18 mouse cellular contexts compared by ENCODE assay signal in the genomic region with DNA sequence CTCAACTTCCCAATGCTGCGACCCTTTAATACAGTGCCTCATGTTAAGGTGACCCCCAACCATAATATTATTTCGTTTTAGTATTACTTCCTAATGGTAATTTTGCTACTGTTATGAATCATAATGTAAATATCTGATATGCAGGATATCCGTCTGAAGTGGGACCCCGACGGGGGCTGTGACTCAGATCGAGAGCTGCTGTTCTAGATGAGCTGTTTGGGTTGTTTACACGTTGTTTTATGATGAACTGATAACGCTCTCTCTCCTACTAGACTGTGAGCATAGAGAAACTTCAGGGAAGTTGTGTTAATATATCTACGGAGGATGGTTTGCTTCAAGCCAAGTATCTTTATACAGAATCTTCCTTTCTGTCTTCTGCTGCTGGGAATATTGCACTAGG. TPM values are rescaled to one million over a fixed set of nuclear protein-coding genes. Genes with fewer than 3 reads are reported as not detected.
"Had no signal": no experiment of that assay in that cellular context is flagged by ENCODE, and none has a peak within 500 bp of the region (broad histone marks: within the 10 kb centered on the region; RNA-seq: fewer than 3 reads in every experiment).

No protein-coding gene starts in this region.

- ATAC-seq: midbrain, embryonic 16.5 days had no signal

- H3K27ac ChIP-seq: midbrain, embryonic 10.5 days; midbrain, embryonic 12.5 days; neural tube, embryonic 13.5 days; neural tube, embryonic 15.5 days had no signal

- H3K4me2 ChIP-seq: midbrain, embryonic 12.5 days; neural tube, embryonic 13.5 days; neural tube, embryonic 15.5 days had no signal

- H3K36me3 ChIP-seq: midbrain, embryonic 10.5 days; midbrain, embryonic 12.5 days; neural tube, embryonic 13.5 days; neural tube, embryonic 15.5 days had no signal

- H3K27me3 ChIP-seq: neural tube, embryonic 13.5 days; neural tube, embryonic 15.5 days had no signal

- H3K9me3 ChIP-seq: midbrain, embryonic 10.5 days; midbrain, embryonic 12.5 days; neural tube, embryonic 13.5 days; neural tube, embryonic 15.5 days had no signal

- H3K9ac ChIP-seq: midbrain, embryonic 12.5 days; neural tube, embryonic 13.5 days; neural tube, embryonic 15.5 days had no signal

- H3K4me3 ChIP-seq: midbrain, embryonic 10.5 days; midbrain, embryonic 12.5 days; myocyte; neural tube, embryonic 13.5 days; neural tube, embryonic 15.5 days had no signal

- DNase-seq: lung, adult 18-20 months; lung, postnatal 4 days; midbrain, embryonic 14.5 days; retina, postnatal 1 day; right cerebral cortex, adult 18-20 months; right cerebral cortex, postnatal 25 days; right cerebral cortex, postnatal 4 days; spleen, adult 18-20 months; thymus, adult 18-20 months; thymus, postnatal 14 days; thymus, postnatal 36 days had no signal

RNA-seq across cellular contexts. Expression of gene Ccdc146, which starts 14.0 kb away (rescaled TPM):
- polyA plus RNA-seq: myocyte; small intestine, adult 2 months had no signal
